Mouse (Mus musculus): ENCODE measurements around the gene Rtn4r.

Gene Rtn4r

GRCm38 (mm10) chr16:18159255-18159654 is 31.8 kb downstream of the Rtn4r start:
- no peak for DNase-seq

- DNase-seq, result no peak
Measured at GRCm38 (mm10) chr16:18159778-18160177, 32.3 kb downstream of the Rtn4r start.

DNA sequence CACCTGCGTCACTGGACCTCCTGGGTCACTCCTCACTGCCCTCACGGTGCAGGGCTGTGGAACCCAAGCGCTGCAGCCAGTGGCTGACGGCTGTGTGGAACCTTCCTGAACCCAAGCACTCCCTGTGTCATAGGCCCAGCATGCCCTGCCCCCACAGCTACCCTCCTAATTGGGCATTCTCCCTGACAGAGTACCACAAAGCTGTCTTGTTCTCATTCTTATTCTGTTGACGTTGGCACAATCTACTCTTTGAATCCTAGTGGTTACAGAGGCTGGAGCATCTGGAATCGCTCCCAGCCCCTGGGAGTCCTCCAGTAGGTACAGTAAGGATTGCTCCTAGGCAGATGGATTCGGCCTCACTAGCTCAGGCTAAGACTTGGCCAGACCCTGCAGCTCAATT is 33.1 kb downstream of the Rtn4r start:
- DNase-seq, result no peak

DNA sequence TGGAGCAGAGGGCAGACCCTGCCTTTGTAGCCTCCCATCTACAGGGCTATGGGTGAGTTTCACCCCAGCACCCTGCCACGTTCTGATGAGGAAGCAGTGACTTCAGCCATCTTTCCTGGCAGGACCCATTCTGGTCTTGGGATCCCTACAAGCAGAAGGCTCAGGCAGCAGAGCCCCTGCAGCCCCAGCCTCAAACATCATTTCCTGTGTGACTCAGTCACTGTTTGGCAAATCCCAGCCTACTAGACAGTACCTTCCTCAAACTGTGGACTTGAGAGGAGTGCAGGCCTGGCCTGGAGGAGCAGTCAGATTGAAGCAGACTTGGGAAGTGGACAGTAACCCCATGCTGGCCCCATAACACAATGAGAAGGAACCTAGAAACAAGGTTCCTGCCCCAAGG is 33.7 kb downstream of the Rtn4r start:
- DNase-seq, result no peak

GRCm38 (mm10) chr16:18164642-18165238 is 37.3 kb downstream of the Rtn4r start:
- peak; percentile 57 for DNase-seq

GRCm38 (mm10) chr16:18166613-18167190 is 39.3 kb downstream of the Rtn4r start:
- DNase-seq, result peak; percentile 21

DNA sequence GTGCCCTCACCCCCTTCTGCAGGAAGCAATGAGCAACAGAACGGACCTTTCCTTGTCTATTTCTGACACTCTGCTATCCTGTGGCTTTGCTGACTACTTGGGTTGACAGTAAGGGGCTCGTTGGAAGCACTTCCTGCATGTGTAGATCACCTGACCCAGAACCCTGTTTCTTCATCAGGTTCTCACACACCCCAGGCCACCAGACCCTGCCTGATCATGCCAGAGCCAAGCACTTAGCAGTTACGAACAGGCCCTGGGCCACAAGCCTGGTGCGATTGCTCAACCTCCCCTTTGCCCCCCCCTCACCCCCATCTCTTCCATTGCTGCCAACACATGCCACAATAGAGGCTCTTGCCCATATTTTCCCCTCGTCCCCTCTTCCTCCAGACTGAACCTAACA is 41.7 kb downstream of the Rtn4r start:
- DNase-seq, result no peak

- DNase-seq, result peak; percentile 17
Measured at GRCm38 (mm10) chr16:18169776-18170175, 42.3 kb downstream of the Rtn4r start.

GRCm38 (mm10) chr16:18172266-18172855 is 44.9 kb downstream of the Rtn4r start:
- peak; percentile 89 for DNase-seq

GRCm38 (mm10) chr16:18173231-18173630 is 45.8 kb downstream of the Rtn4r start:
- DNase-seq, result peak; percentile 39

GRCm38 (mm10) chr16:18173788-18174187 is 46.3 kb downstream of the Rtn4r start:
- DNase-seq, result peak; percentile 19

- DNase-seq, result peak; percentile 52
Measured at GRCm38 (mm10) chr16:18175817-18176541, 48.5 kb downstream of the Rtn4r start.

DNA sequence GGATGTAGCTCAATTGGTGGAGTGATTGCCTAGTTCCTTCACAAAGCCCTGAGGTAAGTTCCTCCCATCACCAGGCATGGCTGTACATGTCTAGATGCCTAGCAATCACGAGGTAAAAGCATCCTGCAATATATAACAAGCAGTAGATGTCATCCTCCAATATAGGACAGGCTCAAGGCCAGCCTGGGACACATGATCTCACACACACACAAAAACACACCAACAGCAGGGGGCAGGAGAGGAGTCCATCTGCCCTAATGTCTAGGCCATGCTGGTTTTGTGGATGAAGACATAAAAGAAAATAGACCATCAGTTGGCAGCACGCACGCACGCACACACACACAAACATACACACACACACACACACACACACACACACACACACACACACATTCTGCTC is 49.3 kb downstream of the Rtn4r start:
- DNase-seq, result peak; percentile 54

- no peak for DNase-seq
Measured at GRCm38 (mm10) chr16:18179591-18179990, 52.1 kb downstream of the Rtn4r start.

DNA sequence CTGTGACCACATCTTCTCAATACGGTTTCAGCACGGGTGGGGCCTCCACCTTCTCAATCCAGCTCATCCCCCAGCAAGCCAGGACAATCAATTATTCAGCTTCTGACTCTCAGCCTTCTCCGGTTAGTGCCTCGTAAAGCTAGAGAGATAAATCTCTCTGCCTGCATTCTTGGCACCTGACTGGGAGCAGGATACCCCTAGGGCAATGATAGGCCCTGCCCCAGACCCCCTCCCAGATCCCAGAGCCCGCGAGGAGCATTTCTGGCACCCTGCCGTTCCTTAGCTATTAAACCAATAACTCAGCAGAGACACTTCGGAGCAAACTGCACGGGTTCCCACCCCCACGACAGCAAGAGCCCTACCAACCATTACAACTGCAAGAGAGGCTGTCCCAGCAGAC is 54.0 kb downstream of the Rtn4r start:
- no peak for DNase-seq

- no peak for DNase-seq
Measured at GRCm38 (mm10) chr16:18182766-18183165, 55.3 kb downstream of the Rtn4r start.

DNA sequence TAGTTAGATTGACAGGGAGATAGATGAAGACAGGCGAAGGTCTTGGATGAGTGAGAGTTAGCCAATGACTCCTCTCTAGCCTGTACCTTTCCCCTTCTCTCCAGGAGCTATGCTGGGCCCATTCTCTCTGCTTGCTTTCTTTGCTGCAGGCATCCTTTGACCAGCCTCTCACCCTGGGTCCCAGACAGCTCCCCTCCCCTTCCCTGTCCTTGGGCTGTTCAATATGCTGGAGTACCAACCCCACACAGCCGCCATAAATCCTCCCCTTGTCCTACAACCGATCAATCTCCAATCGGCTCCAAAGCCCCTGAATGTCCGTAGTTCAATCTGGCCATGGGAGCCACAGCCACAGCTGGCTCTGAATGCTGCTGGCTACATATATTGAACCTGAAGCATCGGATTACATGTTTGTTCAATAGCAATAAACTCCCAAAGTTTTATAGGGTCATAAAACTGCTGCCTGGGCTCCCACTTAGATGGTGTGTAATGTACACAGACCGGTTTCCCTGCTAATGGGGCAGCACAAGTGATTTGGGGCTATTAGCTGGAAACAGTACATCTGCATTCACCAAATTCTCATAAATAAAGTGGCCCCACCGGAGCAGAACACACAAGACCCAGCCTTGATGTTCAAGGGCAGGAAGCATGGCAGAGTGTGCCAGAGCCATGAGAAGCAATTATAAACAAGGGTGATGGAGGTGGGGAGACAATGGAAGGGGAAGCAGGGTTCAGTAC is 58.4 kb downstream of the Rtn4r start:
- DNase-seq, result no peak

- no peak for DNase-seq
Measured at GRCm38 (mm10) chr16:18186798-18187197, 59.4 kb downstream of the Rtn4r start.

- no peak for DNase-seq
Measured at GRCm38 (mm10) chr16:18187221-18187620, 59.8 kb downstream of the Rtn4r start.

DNA sequence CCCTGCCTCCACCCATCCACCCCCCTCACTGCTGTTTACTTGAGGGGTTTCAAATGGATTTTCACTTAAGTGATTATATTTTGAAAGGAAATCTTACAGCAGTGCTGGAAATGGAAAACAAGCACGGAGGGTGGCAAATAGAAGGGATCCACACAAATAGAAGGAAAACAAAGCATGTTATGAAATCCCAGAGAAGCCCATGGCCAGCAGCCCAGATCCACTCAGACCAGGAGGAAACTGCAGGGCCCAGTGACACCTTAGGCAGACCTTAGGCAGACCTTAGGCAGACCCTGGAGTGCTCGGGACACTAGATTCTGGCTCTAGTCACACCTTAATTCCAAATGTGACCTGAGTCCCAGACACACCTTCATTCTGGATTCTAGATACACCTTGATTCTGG is 63.6 kb downstream of the Rtn4r start:
- DNase-seq, result no peak

- DNase-seq, result no peak
Measured at GRCm38 (mm10) chr16:18194208-18194985, 67.0 kb downstream of the Rtn4r start.

DNA sequence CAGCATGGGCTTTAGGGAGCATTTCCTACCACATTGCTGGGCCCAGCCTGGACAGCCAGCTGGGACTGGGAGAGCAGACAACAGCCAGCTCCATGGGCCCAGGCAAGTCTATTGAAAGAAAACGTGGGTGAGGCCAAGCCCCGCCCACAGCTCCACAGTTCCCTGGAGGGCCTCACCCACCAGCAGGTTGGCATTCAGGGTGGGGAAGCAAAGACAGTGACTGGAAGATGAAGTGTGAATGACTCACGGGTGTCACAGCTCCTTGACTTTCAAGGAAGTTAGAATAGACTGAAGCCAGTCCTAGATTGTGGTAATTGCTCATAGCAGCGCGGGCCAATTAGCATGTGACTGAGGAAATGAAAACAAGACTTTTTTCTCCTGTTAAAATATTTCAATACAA is 67.6 kb downstream of the Rtn4r start:
- DNase-seq, result no peak

All from cerebellum, adult 9-10 months (tissue).